Mouse (Mus musculus) heart, postnatal 0 days (tissue): Measurements from ENCODE around the gene Nrn1l. TPM values are rescaled to one million over a fixed set of nuclear protein-coding genes. Genes with fewer than 3 reads are reported as not detected.
A peak's percentile ranks its signal among the peaks of the same experiment; 100 is the strongest.

Experiments used
- ATAC-seq: fragments of 200-750 bp; cut with Nextera tagmentation; 2 replicates; pipeline ENCODE4 v1.8.0; 2017; ENCODE audit warnings: low read depth, moderate number of reproducible peaks, moderate library complexity; ENCODE audit not compliant: insufficient read depth
- DNase-seq: peaks from one replicate; pipeline ENCODE4 v3.0.0-alpha.2; 2016; ENCODE audit warnings: low spot score
- H3K27ac ChIP-seq: fragments of 300-500 bp; sonication (generic); 2 replicates; pipeline ENCODE4 v1.5.1; 2014; ENCODE audit warnings: low read depth, mild to moderate bottlenecking
- H3K27me3 ChIP-seq: fragments of 300-500 bp; sonication (generic); 2 replicates; pipeline ENCODE4 v1.6.1; 2014; ENCODE audit warnings: low read length, mixed read lengths; ENCODE audit not compliant: control insufficient read depth, insufficient read depth
- H3K36me3 ChIP-seq: fragments of 300-500 bp; sonication (generic); replicated peaks from 2 replicates; pipeline ENCODE4 v1.6.1; 2014; ENCODE audit warnings: low read length, mixed read lengths; ENCODE audit not compliant: control insufficient read depth, insufficient read depth
- H3K4me1 ChIP-seq: fragments of 300-500 bp; sonication (generic); 2 replicates; pipeline ENCODE4 v1.6.1; 2014; ENCODE audit warnings: antibody characterized with exemption; ENCODE audit not compliant: control insufficient read depth, insufficient read depth
- H3K4me2 ChIP-seq: fragments of 300-500 bp; sonication (generic); 2 replicates; pipeline ENCODE4 v1.6.1; 2014; ENCODE audit warnings: low read depth, mild to moderate bottlenecking, low read length, moderate library complexity
- H3K4me3 ChIP-seq: fragments of 300-500 bp; sonication (generic); 2 replicates; pipeline ENCODE4 v1.5.1; 2014; ENCODE audit warnings: low read depth, low read length
- H3K9ac ChIP-seq: fragments of 300-500 bp; sonication (generic); replicated peaks from 2 replicates; pipeline ENCODE4 v1.6.1; 2014; ENCODE audit warnings: low read depth, low read length, mixed read lengths
- H3K9me3 ChIP-seq: fragments of 300-500 bp; sonication (generic); replicated peaks from 2 replicates; pipeline ENCODE4 v1.6.1; 2016; ENCODE audit warnings: low read length; ENCODE audit not compliant: control insufficient read depth
- CTCF ChIP-seq: IDR thresholded peaks from 2 replicates; pipeline ENCODE4 v1.5.1; 2016; ENCODE audit warnings: antibody characterized with exemption, control low read depth, low read depth
- EP300 ChIP-seq: IDR thresholded peaks from 2 replicates; pipeline ENCODE4 v1.6.1; 2016; ENCODE audit warnings: antibody characterized with exemption, low read depth
- WGBS: fragments of 180-500 bp; shearing (Covaris S2); extraction: QIAGEN DNeasy Blood & Tissue Kit; methylation state at CpG from one replicate; pipeline ENCODE4 v1.1.7; 2014; 5-methylcytosine and 5-hydroxymethylcytosine counted together
- polyA plus RNA-seq: library from polyadenylated mRNA; unstranded; fragments of >200 nt; fragmentation: Nextera tagmentation; extraction: Ambion mirVana; gene quantifications from 2 replicates; pipeline ENCODE4 v1.2.1, GENCODE M21; 2015
- total RNA-seq: library from RNA; depleted of rRNA; stranded (reverse); fragments of >200 nt; gene quantifications from 2 replicates; pipeline ENCODE4 v1.2.3, GENCODE M21; 2014; ENCODE audit warnings: low replicate concordance

Nrn1l gene
- total and polyA plus RNA-seq, 2 experiments from 2014 or later, result 0.94 TPM; not detected in 1

DNA sequence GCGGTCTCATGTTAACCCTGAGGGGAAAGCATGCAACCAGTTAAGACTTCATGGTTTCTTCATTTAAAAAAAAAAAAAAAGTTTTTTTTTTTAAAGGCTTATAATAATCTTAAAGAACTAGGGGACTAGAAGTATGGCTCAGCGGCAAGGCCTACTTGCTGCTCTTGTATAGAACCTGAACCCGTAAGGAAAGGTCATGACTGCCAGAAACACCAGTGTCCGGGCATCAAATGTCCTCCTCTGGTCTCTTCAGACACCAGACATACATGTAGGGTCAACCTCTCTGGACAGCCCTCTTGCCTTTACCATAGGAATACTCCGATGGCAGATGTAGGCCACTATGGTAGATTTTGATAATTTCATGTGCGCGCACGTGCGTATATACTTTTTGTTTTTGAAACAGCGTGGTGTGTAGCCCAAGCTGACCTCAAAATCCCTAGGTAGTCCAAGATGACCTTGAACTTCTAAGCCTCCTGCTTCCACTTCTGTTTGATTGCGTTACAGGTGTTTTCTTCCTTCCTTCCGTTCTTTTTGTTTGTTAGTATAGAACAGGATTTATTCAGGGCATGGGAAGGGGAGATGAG, 41.1 kb upstream of the Nrn1l start:
- H3K4me3 ChIP-seq, result peak overlapping the region; percentile 63
- 0 out of 2 replicates have a peak overlapping the region, but pooled peaks have one; percentile 72 for H3K4me2 ChIP-seq

GRCm38 (mm10) chr8:105853178-105853577, 40.2 kb upstream of the Nrn1l start, which contains the start of gene Cenpt:
Gene Cenpt (minus strand): TSS chr8:105853278.
- Histone ChIP-seq H3K9ac (no peak within 1 kb of the TSS), H3K27me3 (no peaks in the 10 kb centered on the region), H3K36me3 (peaks cover 16% of the 10 kb centered on the region), H3K4me1 (peaks cover 29% of the 10 kb centered on the region), H3K4me2 (no peak within 1 kb of the TSS), H3K9me3 (no peaks in the 10 kb centered on the region), H3K27ac (no peak within 1 kb of the TSS), H3K4me3 (no peak within 1 kb of the TSS)
- 91% methylated on average over 3 of the region's 3 CpGs for WGBS
- TF ChIP-seq CTCF (no peak), EP300 (no peak)
- ATAC-seq (no peak), DNase-seq (no peak)

More for the DNA sequence above, 41.1 kb upstream of the Nrn1l start:
- ATAC-seq, result no peak
- Histone ChIP-seq H3K36me3 (peaks cover 25% of the 10 kb centered on the region), H3K9ac (no peak overlapping the region; the same call in 1 of the 2 replicates), H3K9me3 (no peaks in the 10 kb centered on the region), H3K4me1 (peaks cover 22% of the 10 kb centered on the region), H3K27ac (no peak overlapping the region), H3K27me3 (no peaks in the 10 kb centered on the region)
- WGBS, result 78% methylated on average over 12 of the region's 12 CpGs
- no peak for DNase-seq
- TF ChIP-seq CTCF (no peak), EP300 (no peak)

- Histone ChIP-seq H3K4me2 (peak overlapping the region; percentile 91), H3K4me1 (peaks cover 29% of the 10 kb centered on the region), H3K4me3 (peak overlapping the region; percentile 68), H3K9me3 (no peaks in the 10 kb centered on the region), H3K36me3 (peaks cover 5% of the 10 kb centered on the region), H3K27me3 (no peaks in the 10 kb centered on the region), H3K27ac (no peak overlapping the region), H3K9ac (peak overlapping the region; percentile 70)
- 22% methylated on average over 8 of the region's 8 CpGs for WGBS
- no peak for TF ChIP-seq EP300
- no peak for TF ChIP-seq CTCF
- ATAC-seq (peak; percentile 1; the same call in 1 of the 2 replicates), DNase-seq (no peak)
Observed at GRCm38 (mm10) chr8:105854303-105854702, 39.1 kb upstream of the Nrn1l start.

GRCm38 (mm10) chr8:105854715-105855216, 38.6 kb upstream of the Nrn1l start, which contains the start of gene Thap11:
Gene Thap11 (plus strand): TSS chr8:105855132.
- Histone ChIP-seq H3K4me2 (peak within 1 kb of the TSS; percentile 91), H3K4me3 (peak within 1 kb of the TSS; percentile 68), H3K9ac (peak within 1 kb of the TSS; percentile 70), H3K27ac (peak within 1 kb of the TSS; percentile 84), H3K4me1 (peaks cover 33% of the 10 kb centered on the region), H3K36me3 (0 out of 2 replicates have a peak, but pooled peaks cover under 1% of the 10 kb centered on the region), H3K27me3 (no peaks in the 10 kb centered on the region), H3K9me3 (no peaks in the 10 kb centered on the region)
- ATAC-seq, result peak; percentile 92
- under 1% methylated on average over 43 of the region's 43 CpGs for WGBS
- peak; percentile 93 for DNase-seq
- TF ChIP-seq EP300 (peak; percentile 72; the same call in 1 of the 2 replicates), CTCF (peak; percentile 82)

DNA sequence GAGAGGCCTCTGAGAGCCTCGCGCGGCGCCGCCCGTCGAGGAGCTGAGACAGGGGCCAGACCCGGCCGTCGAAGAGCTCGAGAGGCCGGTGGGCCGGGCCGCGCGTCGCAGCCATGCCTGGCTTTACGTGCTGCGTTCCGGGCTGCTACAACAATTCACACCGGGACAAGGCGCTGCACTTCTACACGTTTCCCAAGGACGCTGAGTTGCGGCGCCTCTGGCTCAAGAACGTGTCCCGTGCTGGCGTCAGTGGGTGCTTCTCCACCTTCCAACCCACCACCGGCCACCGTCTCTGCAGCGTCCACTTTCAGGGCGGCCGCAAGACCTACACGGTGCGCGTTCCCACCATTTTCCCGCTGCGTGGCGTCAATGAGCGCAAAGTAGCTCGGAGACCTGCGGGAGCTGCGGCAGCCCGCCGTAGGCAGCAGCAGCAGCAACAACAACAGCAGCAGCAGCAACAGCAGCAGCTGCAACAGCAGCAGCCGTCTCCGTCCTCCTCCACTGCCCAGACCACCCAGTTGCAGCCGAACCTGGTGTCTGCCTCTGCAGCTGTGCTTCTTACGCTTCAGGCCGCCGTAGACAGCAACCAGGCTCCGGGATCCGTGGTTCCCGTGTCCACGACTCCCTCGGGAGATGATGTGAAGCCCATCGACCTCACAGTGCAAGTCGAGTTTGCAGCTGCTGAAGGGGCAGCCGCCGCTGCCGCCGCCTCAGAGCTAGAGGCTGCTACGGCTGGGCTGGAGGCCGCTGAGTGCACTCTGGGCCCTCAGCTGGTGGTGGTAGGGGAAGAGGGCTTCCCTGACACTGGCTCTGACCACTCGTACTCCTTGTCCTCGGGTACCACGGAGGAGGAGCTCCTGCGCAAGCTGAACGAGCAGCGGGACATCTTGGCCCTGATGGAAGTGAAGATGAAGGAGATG, 37.9 kb upstream of the Nrn1l start:
- peak overlapping the region; percentile 84 for H3K27ac ChIP-seq
- WGBS, result 0% methylated on average over 71 of the region's 71 CpGs
- peak overlapping the region; percentile 70 for H3K9ac ChIP-seq
- peak overlapping the region; percentile 91 for H3K4me2 ChIP-seq
- H3K9me3 ChIP-seq, result no peaks in the 10 kb centered on the region
- H3K4me1 ChIP-seq, result peaks cover 30% of the 10 kb centered on the region
- TF ChIP-seq EP300 (0 out of 2 replicates have a peak, but pooled peaks have one; percentile 47), CTCF (0 out of 2 replicates have a peak, but pooled peaks have one; percentile 6)
- no peaks in the 10 kb centered on the region for H3K36me3 ChIP-seq
- H3K27me3 ChIP-seq, result no peaks in the 10 kb centered on the region
- DNase-seq (no peak), ATAC-seq (peak; percentile 28)
- H3K4me3 ChIP-seq, result peak overlapping the region; percentile 68
